Mouse (Mus musculus): ENCODE results near the gene Apmap.
A peak's percentile ranks its signal among the peaks of the same experiment; 100 is the strongest.

The Apmap gene

GRCm38 (mm10) chr2:150608087-150608799 is at the start of gene Apmap:
TSS of gene Apmap (minus strand) at chr2:150608567.
- DNase-seq (ENCODE audit: low spot score in 2 of 2) = peak; percentile 94 to 96

GRCm38 (mm10) chr2:150656975-150657768 is 48.8 kb upstream of the Apmap start:
- DNase-seq (ENCODE audit: low spot score in 2 of 2) = no peak

- DNase-seq (ENCODE audit: low spot score in 2 of 2) = no peak
Observed at GRCm38 (mm10) chr2:150656112-150656511, 47.7 kb upstream of the Apmap start.

GRCm38 (mm10) chr2:150655290-150655689 is 46.9 kb upstream of the Apmap start:
- DNase-seq (ENCODE audit: low spot score in 2 of 2) = no peak

- DNase-seq (ENCODE audit: low spot score in 2 of 2) = no peak
Observed at GRCm38 (mm10) chr2:150654814-150655213, 46.4 kb upstream of the Apmap start.

GRCm38 (mm10) chr2:150651366-150651765 is 43.0 kb upstream of the Apmap start:
- DNase-seq (ENCODE audit: low spot score in 2 of 2) = no peak

- no peak for DNase-seq (ENCODE audit: low spot score in 2 of 2)
Observed at GRCm38 (mm10) chr2:150650511-150651074, 42.2 kb upstream of the Apmap start.

GRCm38 (mm10) chr2:150648300-150648895 is 40.0 kb upstream of the Apmap start:
- no peak for DNase-seq (ENCODE audit: low spot score in 2 of 2)

GRCm38 (mm10) chr2:150647681-150648299 is 39.4 kb upstream of the Apmap start:
- no peak for DNase-seq (ENCODE audit: low spot score in 2 of 2)

GRCm38 (mm10) chr2:150646411-150647121 is 38.2 kb upstream of the Apmap start:
- DNase-seq (ENCODE audit: low spot score in 2 of 2) = no peak

- DNase-seq (ENCODE audit: low spot score in 2 of 2) = no peak
Observed at GRCm38 (mm10) chr2:150645225-150645624, 36.9 kb upstream of the Apmap start.

GRCm38 (mm10) chr2:150643726-150644415 is 35.5 kb upstream of the Apmap start:
- DNase-seq (ENCODE audit: low spot score in 2 of 2) = peak in 1 of 2 experiments; percentile 35

GRCm38 (mm10) chr2:150643166-150643565 is 34.8 kb upstream of the Apmap start:
- DNase-seq (ENCODE audit: low spot score in 2 of 2) = no peak

GRCm38 (mm10) chr2:150638370-150638733 is 30.0 kb upstream of the Apmap start:
- no peak for DNase-seq (ENCODE audit: low spot score in 2 of 2)

GRCm38 (mm10) chr2:150637702-150638369 is 29.5 kb upstream of the Apmap start:
- no peak for DNase-seq (ENCODE audit: low spot score in 2 of 2)

GRCm38 (mm10) chr2:150635877-150636446 is 27.6 kb upstream of the Apmap start:
- DNase-seq (ENCODE audit: low spot score in 2 of 2) = no peak

GRCm38 (mm10) chr2:150629255-150629654 is 20.9 kb upstream of the Apmap start:
- DNase-seq (ENCODE audit: low spot score in 2 of 2) = no peak

- no peak for DNase-seq (ENCODE audit: low spot score in 2 of 2)
Observed at GRCm38 (mm10) chr2:150627140-150627539, 18.8 kb upstream of the Apmap start.

GRCm38 (mm10) chr2:150624926-150625325 is 16.6 kb upstream of the Apmap start:
- DNase-seq (ENCODE audit: low spot score in 2 of 2) = no peak

GRCm38 (mm10) chr2:150623957-150624356 is 15.6 kb upstream of the Apmap start:
- no peak for DNase-seq (ENCODE audit: low spot score in 2 of 2)

Data from frontal cortex, postnatal 25 days (tissue).